Mouse (Mus musculus) kidney, postnatal 4 days (tissue): ENCODE results near the gene Pfdn4.
"Not testable (repeated sequence)": the region's sequence is repeated elsewhere in the genome, so short reads cannot be mapped to it uniquely, and the experiment has no call there.

Experiments
- DNase-seq, 2 experiments: peaks; one replicate each; pipeline ENCODE4 v3.0.0; 2021; ENCODE audit warnings: mixed read lengths in 2 of 2

Gene Pfdn4

GRCm38 (mm10) chr2:170496154-170496930, at the start of gene Pfdn4:
Pfdn4 (plus strand) TSS chr2:170496428.
- peak; percentile 56 to 69 for DNase-seq

DNA sequence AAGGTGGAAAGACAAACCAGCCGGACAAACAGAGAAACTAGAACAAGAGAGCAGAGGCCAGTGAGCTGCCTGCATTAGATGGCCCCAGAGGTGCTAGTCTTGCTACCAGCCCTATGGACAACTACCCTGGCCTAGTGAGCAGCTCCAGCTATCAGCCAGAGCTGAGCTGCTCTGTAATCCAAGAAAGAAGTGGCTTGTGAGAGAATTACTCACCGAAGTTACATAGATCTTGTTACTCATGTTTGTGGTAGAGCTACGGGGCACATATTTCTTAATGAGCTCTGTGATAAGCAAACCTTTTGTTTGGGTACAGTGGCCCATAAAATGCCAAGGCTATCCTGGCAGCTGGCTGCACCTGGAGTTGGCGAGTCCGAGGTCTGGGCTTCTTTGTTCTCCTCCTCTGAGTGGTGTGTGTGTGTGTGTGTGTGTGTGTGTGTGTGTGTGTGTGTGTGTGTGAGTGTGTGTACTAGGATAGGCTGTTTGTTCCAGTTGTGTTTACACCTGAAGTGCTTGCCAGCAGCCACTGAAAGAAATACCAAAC, 49.3 kb upstream of the Pfdn4 start:
- DNase-seq: no peak

- no peak for DNase-seq
These were observed 48.6 kb upstream of the Pfdn4 start for GRCm38 (mm10) chr2:170447651-170448050.

DNA sequence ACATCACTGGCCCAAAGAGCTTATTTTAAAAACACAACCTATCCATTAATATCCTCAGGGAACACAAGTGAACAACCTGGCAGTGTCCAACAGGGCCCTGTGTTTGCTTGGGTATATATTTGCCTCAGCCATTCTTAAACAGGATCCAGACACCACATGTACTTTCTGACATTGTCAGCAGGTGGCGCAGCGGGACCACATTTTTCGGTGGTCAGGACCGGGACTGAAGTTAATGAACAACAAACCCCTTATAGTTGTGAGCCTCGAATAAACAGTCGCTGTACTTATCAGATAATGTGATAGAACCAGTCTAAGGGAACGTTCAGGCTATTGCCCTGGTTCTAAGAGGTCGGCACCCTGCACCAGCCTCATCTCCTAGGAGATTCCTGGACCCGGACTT, 45.3 kb upstream of the Pfdn4 start:
- peak; percentile 92 to 93 for DNase-seq

DNA sequence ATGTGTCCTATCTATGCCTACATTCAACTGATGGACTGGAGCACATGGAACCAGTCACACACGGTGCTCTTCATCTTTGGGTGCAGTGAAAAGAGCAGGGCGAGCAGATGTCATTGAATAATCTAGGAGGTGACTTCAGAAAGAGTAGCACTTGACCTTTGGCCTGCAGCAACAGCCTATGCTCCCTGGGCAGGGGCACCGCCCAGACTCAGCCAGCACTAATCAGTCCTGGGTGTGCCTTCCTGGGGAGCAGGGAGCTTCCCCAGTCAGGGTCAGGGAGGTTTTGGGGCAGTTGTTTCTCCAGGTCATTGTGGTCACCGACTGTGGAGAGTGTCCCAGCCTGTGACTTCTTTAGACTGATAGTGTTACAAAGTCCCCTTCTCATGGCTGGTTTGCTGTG, 42.4 kb upstream of the Pfdn4 start:
- not testable (repeated sequence) for DNase-seq

DNA sequence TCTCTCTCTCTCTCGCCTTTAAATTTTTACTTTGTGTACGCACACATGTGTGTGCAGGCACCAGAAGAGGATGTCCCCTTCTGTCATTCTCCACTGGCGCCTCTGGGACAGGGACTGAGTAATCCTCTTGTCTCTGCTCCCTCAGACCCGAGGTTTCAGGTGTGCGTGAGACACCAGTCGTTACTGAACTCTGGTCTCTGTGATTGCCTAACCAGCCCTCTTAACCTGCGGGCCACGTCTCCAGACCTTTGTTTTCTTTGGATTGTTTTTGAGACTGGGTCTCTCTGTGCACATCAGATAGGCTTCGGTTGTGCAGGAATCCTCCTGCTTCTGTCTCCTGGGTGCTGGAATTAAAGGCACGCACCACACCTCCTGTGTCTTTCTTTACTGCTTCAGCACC, 37.0 kb upstream of the Pfdn4 start:
- DNase-seq: no peak

- peak; percentile 39 to 56 for DNase-seq
These were observed 36.4 kb upstream of the Pfdn4 start for GRCm38 (mm10) chr2:170459805-170460204.

DNA sequence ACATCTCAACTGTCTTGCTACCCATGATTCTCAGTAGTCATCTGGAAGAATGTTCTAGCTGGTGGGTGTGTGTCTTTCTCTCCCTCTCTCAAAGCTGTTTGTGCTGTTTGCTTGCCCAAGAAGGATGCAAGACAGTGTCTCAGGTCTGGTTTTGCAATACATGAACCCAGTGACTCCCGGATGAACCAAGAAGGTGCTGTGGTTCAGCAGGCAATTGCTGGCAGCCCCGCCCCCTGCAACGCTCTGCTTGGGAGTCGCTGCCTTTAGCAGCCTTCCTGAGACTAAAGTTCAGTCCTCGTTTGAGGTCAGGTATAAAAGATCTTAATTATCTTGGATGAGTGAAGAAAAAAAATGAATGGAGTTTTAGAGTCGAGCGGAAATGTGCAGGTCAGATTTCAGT, 34.6 kb upstream of the Pfdn4 start:
- DNase-seq: peak; percentile 61 to 75

- DNase-seq: peak; percentile 28 to 58
These were observed 31.4 kb upstream of the Pfdn4 start for GRCm38 (mm10) chr2:170464817-170465216.

- DNase-seq: peak; percentile 61 to 70
These were observed 28.2 kb upstream of the Pfdn4 start for GRCm38 (mm10) chr2:170468009-170468408.

DNA sequence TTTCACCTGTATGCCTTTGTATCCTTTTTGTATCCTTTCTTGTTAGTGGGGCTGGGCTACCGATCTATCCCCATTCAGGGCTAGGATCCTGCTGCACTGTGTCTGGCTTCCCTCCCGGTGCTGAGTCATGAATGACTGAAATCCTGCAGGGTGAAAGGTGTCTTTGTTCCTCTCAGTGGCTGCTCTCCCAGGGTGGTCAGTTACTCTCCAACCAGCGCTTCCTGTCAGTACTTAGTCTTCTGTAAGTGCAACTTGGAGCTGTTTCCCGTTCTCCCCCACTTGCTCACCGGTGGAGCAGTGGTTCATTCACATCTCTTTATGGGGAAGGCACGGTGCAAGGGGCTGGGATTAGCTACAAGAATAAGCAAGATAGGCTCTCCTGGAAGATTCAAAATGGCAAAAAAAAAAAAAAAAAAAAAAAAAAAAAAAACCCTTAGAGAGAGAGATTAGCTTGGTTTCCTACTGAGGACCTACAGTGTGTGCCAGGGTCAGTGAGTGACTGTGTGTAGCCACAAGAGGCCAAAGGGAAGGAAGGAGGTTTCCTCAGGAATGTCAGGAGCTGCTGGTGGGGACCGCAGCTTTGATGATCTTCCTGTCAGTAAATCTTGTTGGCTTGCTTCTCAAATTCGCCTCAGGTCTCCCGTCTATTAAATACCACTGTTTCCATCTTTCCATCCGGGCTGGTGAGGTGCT, 26.5 kb upstream of the Pfdn4 start:
- peak; percentile 72 to 79 for DNase-seq

GRCm38 (mm10) chr2:170470591-170470990, 25.6 kb upstream of the Pfdn4 start:
- DNase-seq: no peak

- no peak for DNase-seq
These were observed 22.1 kb upstream of the Pfdn4 start for GRCm38 (mm10) chr2:170474125-170474524.

GRCm38 (mm10) chr2:170475164-170475563, 21.1 kb upstream of the Pfdn4 start:
- DNase-seq: no peak

GRCm38 (mm10) chr2:170476215-170476614, 20.0 kb upstream of the Pfdn4 start:
- DNase-seq: peak; percentile 52 to 55

- DNase-seq: no peak
These were observed 19.6 kb upstream of the Pfdn4 start for GRCm38 (mm10) chr2:170476643-170477042.

GRCm38 (mm10) chr2:170482019-170482540, 14.1 kb upstream of the Pfdn4 start:
- DNase-seq: no peak

DNA sequence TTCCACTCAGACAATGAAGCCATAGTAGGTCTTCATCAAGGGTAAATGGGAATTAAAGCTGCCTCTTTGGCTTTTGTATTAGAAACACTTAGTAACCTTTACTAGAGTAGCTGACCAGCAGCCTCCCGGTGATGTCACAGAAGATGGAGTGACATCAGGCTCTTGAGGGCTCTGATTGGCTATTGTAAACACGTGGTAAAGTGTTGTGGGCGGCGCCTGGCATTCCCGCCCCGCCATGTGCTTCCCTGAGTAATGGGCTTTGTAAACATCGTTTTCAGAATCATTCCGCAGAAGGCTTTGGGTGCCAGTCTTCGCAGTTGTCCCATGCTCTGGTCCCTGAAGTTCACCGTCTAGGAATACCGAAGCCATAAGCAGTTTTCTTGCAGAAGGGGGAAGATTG, 12.3 kb upstream of the Pfdn4 start:
- no peak for DNase-seq

DNA sequence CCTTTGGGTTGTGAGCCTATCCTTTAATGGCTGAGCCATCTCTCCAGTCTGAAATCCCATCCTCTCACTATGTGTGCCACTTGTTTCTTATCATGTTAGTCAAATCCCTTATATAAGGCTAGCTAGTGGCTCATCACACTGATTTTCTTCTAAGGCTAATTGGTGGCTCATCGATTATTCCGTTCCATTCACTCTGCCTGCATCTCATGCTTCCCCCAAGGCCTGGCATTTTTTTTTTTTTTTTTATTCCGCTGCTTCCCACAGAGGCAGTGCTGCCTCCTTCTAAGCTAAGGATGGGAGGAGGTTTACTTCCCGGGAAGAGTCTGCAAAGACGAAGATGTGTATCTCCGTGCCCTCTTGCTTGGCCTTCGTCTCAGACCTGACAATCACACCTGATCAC, 9.0 kb upstream of the Pfdn4 start:
- no peak for DNase-seq

- DNase-seq: no peak
These were observed 8.2 kb upstream of the Pfdn4 start for GRCm38 (mm10) chr2:170487890-170488502.

- peak in 1 of 2 experiments; percentile 29 for DNase-seq
These were observed 1.2 kb upstream of the Pfdn4 start for GRCm38 (mm10) chr2:170494784-170495710.

- peak; percentile 68 to 80 for DNase-seq
These were observed 901 bp downstream of the Pfdn4 start, which contains the start of gene Cyp24a1 for GRCm38 (mm10) chr2:170497091-170497566. Cyp24a1 (minus strand) TSS chr2:170497145.
